Mouse (Mus musculus) embryonic facial prominence, embryonic 14.5 days (tissue): ENCODE measurements around the gene Olfr447. TPM values are rescaled to one million over a fixed set of nuclear protein-coding genes. Genes with fewer than 3 reads are reported as not detected.

Experiments
- polyA plus RNA-seq: library from polyadenylated mRNA; unstranded; fragments of >200 nt; fragmentation: Nextera tagmentation; extraction: Ambion mirVana; gene quantifications from 2 replicates; pipeline ENCODE4 v1.2.1, GENCODE M21; 2014

Olfr447 gene
- polyA plus RNA-seq, 1 experiment from 2014 or later = not detected

Other genes with a start within 250 kb of the Olfr447 start
- gene Tcaf1, start 198.8 kb upstream of the Olfr447 start, polyA plus RNA-seq = 78.5 and 78.6 TPM in 2 replicates
- not detected in 2 replicates for gene Olfr453, start 169.5 kb upstream of the Olfr447 start, polyA plus RNA-seq
- gene Olfr38, start 152.5 kb upstream of the Olfr447 start, polyA plus RNA-seq = not detected in 2 replicates
- 0.11 TPM in 1 of 2 replicates, not detected in the other for gene Olfr452, start 123.8 kb upstream of the Olfr447 start, polyA plus RNA-seq
- gene Olfr450, start 96.9 kb upstream of the Olfr447 start, polyA plus RNA-seq = not detected in 2 replicates
- not detected in 2 replicates for gene Olfr449, start 74.5 kb upstream of the Olfr447 start, polyA plus RNA-seq
- gene Olfr448, start 18.4 kb upstream of the Olfr447 start, polyA plus RNA-seq = not detected in 2 replicates
- gene Olfr446, start 12.5 kb downstream of the Olfr447 start, polyA plus RNA-seq = 0.07 and 0.14 TPM in 2 replicates
- gene Olfr444, start 40.2 kb downstream of the Olfr447 start, polyA plus RNA-seq = 0.11 TPM in 1 of 2 replicates, not detected in the other
- not detected in 2 replicates for gene Olfr441, start 197.5 kb downstream of the Olfr447 start, polyA plus RNA-seq
- gene Olfr237-ps1, start 237.7 kb downstream of the Olfr447 start, polyA plus RNA-seq = not detected in 2 replicates